Mouse (Mus musculus) liver, postnatal 0 days (tissue): Measurements from ENCODE around the gene Tmem30b.

Source experiments
- CTCF ChIP-seq: sonication (generic); IDR thresholded peaks from 2 replicates; pipeline ENCODE4 v1.5.1; 2016; ENCODE audit warnings: antibody characterized with exemption, low read depth
- EP300 ChIP-seq: IDR thresholded peaks from 2 replicates; pipeline ENCODE4 v1.6.1; 2016; ENCODE audit warnings: antibody characterized with exemption, low read depth, mild to moderate bottlenecking

DNA sequence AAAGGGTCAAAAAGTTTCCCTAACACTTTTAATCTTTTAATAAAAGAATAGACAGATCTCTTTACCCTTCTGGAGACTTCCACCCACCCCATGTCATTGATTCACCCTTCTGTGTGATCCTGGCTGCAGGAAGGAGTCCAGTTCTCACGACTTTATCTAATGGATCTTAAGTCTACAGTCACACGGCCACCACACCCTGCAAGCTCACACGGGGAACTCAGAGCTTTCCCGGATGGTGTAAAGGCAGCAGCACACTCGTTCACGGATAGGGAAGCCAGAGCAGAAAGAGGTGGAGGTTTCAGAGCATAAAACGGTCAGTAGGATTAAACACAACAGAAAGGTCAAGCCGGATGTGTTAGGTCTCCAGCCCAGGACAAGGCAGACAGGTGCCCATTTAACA, 2.1 kb upstream of the Tmem30b start:
- TF ChIP-seq CTCF (no peak), EP300 (no peak)
